Mouse (Mus musculus) heart, adult 2 months (tissue): Measurements from ENCODE around the gene Vegfa.

Source experiments
- CTCF ChIP-seq: fragments of 200-600 bp; IDR thresholded peaks from 2 replicates; pipeline ENCODE4 v1.8.1; 2022; ENCODE audit warnings: antibody characterized with exemption, mild to moderate bottlenecking, moderate library complexity
- EP300 ChIP-seq: fragments of 200-500 bp; IDR thresholded peaks from 2 replicates; pipeline ENCODE4 v1.6.1; 2011; ENCODE audit warnings: low read depth, low read length, control low read depth; ENCODE audit not compliant: insufficient read depth
- POLR2A ChIP-seq: fragments of 200-500 bp; IDR thresholded peaks from 2 replicates; pipeline ENCODE4 v1.6.1; 2011; ENCODE audit warnings: mild to moderate bottlenecking, low read depth, low read length, control low read depth; ENCODE audit not compliant: insufficient read depth

GRCm38 (mm10) chr17:46022427-46022826 lies 9.7 kb downstream of the Vegfa start:
- TF ChIP-seq POLR2A (0 out of 2 replicates have a peak, but pooled peaks have one; percentile 8), CTCF (no peak), EP300 (no peak)
